Mouse (Mus musculus) ES-E14 (cell line): ENCODE measurements at regions not wholly inside any gene's neighbourhood (a gene's known extent, or its start where the extent isn't known, plus 50 kb on each side); places are given as distances from the start of the nearest gene placed in this dataset.

Experiments
- DNase-seq: peaks from one replicate; pipeline ENCODE4 v3.0.0-alpha.2; 2013; ENCODE audit warnings: low read depth, low spot score
- H3K27ac ChIP-seq: 2 replicates; pipeline ENCODE4 v1.5.1; 2012; ENCODE audit warnings: low read depth, mild to moderate bottlenecking, low read length, moderate library complexity, mixed read lengths; ENCODE audit not compliant: poor library complexity, insufficient read depth, severe bottlenecking
- H3K36me3 ChIP-seq: 2 replicates; pipeline ENCODE4 v1.6.1; 2012; ENCODE audit warnings: mild to moderate bottlenecking, low read length, moderate library complexity, mixed read lengths; ENCODE audit not compliant: control insufficient read depth, poor library complexity, insufficient read depth, severe bottlenecking
- H3K4me1 ChIP-seq, 2 experiments: fragments of 150-350 bp in 1 of 2; sonication (generic) in 1 of 2; 2 replicates each; pipeline ENCODE4 v1.6.1; 2012; ENCODE audit warnings: low read length in 2 of 2, mild to moderate bottlenecking in 1 of 2, mixed read lengths in 1 of 2; ENCODE audit not compliant: control insufficient read depth in 2 of 2, insufficient read depth in 2 of 2, poor library complexity in 1 of 2
- H3K4me3 ChIP-seq, 2 experiments: fragments of 150-350 bp in 1 of 2; sonication (generic) in 1 of 2; 2 replicates each; pipeline ENCODE4 v1.5.1; 2012; ENCODE audit warnings: low read length in 2 of 2, low read depth in 1 of 2, mild to moderate bottlenecking in 1 of 2, mixed read lengths in 1 of 2; ENCODE audit not compliant: insufficient read depth in 1 of 2, poor library complexity in 1 of 2, severe bottlenecking in 1 of 2
- H3K9ac ChIP-seq: 2 replicates; pipeline ENCODE4 v1.6.1; 2012; ENCODE audit warnings: low read depth, mild to moderate bottlenecking, low read length, mixed read lengths; ENCODE audit not compliant: poor library complexity, insufficient read depth, severe bottlenecking
- H3K9me3 ChIP-seq: fragments of 150-350 bp; sonication (generic); 2 replicates; pipeline ENCODE4 v1.6.1; 2012; ENCODE audit warnings: low read depth, mild to moderate bottlenecking, low read length; ENCODE audit not compliant: control insufficient read depth, insufficient read depth
- CHD2 ChIP-seq: IDR thresholded peaks from 2 replicates; pipeline ENCODE4 v1.6.1; 2014; ENCODE audit warnings: mild to moderate bottlenecking, low read depth, low read length, inconsistent platforms
- HCFC1 ChIP-seq: IDR thresholded peaks from 2 replicates; pipeline ENCODE4 v1.6.1; 2012; ENCODE audit warnings: low read length, inconsistent platforms, borderline replicate concordance; ENCODE audit not compliant: insufficient read depth
- MAFK ChIP-seq: IDR thresholded peaks from 2 replicates; pipeline ENCODE4 v1.6.1; 2014; ENCODE audit warnings: mild to moderate bottlenecking, low read depth, low read length, inconsistent platforms; ENCODE audit not compliant: insufficient read depth
- ZC3H11A ChIP-seq: IDR thresholded peaks from 2 replicates; pipeline ENCODE4 v1.6.1; 2012; ENCODE audit warnings: low read depth, mild to moderate bottlenecking, inconsistent platforms, low read length, borderline replicate concordance
- ZNF384 ChIP-seq: IDR thresholded peaks from 2 replicates; pipeline ENCODE4 v1.6.1; 2012; ENCODE audit warnings: low read depth, low read length, inconsistent platforms
- in situ Hi-C, 2 experiments: fragments of 600-800 bp; cut with MboI; formaldehyde crosslinking; loops; one replicate each; pipeline ENCODE4 v1.15.1; 2025; ENCODE audit warnings: low sequenced_read_pairs in 2 of 2, inconsistent platforms in 1 of 2; ENCODE audit not compliant: unreplicated experiment in 2 of 2

DNA sequence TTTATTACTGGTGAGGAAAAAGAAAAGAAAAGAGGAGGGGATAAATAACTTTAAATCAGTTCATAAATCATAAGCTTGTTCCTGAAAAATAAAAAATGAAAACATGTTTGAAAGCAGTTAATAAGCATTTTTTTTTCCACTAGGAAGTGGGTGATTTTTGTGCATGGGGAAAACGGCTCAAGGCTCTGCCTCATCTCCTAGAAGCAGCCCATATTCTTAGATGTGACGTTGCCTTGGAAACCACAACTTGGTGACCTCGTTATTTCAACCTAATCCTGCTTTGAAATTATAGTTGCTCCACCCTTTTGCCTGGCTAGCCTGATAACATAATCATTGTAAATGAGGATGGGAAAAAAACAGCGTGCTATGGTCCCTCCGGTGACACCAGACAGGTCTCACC lies 183.1 kb downstream of the Qdpr start:
- TF ChIP-seq MAFK = no peak
- H3K36me3 ChIP-seq = no peaks in the 10 kb centered on the region
- H3K27ac ChIP-seq = no peak overlapping the region
- no peaks in the 10 kb centered on the region for H3K9me3 ChIP-seq
- in situ Hi-C loops = no loop called here
- H3K9ac ChIP-seq = no peak overlapping the region
- H3K4me1 ChIP-seq = no peaks in the 10 kb centered on the region
- DNase-seq = no peak
- H3K4me3 ChIP-seq = no peak overlapping the region

DNA sequence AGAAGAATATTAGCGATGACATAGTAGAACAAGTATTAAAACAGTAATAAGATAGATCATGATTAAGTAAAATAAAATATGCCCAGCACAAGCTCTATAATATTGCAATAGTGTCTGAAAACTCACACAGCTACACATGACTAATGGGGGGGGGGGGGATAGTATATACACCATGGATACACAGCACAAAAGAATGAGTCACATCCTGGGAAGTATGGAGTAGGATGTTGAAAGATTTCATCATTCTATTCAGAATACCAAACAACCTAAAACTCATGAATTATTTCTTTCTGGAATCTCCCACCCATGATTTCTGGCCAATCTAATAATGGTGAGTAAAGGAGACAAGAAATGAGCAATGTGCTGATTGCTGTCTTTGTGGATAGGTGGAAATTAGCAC lies 191.6 kb downstream of the Qdpr start:
- no peaks in the 10 kb centered on the region for H3K9me3 ChIP-seq
- no peaks in the 10 kb centered on the region for H3K36me3 ChIP-seq
- TF ChIP-seq HCFC1 (no peak), ZNF384 (no peak), CHD2 (no peak), MAFK (no peak), ZC3H11A (no peak)
- H3K4me3 ChIP-seq = no peak overlapping the region
- H3K4me1 ChIP-seq = no peaks in the 10 kb centered on the region
- no peak overlapping the region for H3K9ac ChIP-seq
- no peak overlapping the region for H3K27ac ChIP-seq
- in situ Hi-C loops = no loop called here
- DNase-seq = no peak

DNA sequence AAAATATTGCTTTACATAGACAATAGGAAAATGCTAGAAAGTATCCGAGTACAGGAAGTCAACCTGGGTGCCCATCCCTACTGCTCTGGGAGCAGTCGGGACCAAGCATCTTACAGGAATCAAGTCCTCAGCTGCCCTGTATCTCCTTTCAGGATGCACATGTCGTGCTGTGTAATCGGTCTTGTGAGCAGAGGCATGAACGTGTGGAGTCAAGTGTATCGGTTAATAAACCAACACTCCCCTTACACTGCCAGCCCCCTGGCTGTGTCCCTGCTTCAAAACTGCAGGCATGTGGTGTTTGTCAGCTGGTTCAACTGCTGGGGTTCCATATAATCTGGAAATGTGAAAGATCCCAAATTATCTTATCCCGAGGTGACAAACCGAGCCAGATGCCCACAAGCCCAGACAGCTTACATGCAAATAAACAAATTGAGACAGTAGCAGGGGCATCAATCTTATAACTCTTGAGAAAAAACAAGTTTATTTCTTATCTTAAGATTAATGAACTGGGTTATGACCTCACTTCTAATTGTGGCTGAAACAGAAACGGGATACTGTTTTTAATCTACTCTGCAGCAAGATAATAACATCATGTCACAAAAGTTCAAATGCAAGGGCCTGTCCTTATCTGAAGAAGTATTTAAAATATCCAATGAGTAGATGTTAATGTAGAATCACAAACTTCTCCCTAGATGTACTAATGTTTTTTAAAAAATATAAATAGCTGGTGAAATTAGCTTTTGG lies 193.6 kb downstream of the Qdpr start:
- no peak overlapping the region for H3K27ac ChIP-seq
- in situ Hi-C loops = no loop called here
- no peak for DNase-seq
- no peak overlapping the region for H3K9ac ChIP-seq
- no peaks in the 10 kb centered on the region for H3K9me3 ChIP-seq
- TF ChIP-seq ZNF384 = no peak
- H3K36me3 ChIP-seq = no peaks in the 10 kb centered on the region
- no peaks in the 10 kb centered on the region for H3K4me1 ChIP-seq
- no peak overlapping the region for H3K4me3 ChIP-seq

DNA sequence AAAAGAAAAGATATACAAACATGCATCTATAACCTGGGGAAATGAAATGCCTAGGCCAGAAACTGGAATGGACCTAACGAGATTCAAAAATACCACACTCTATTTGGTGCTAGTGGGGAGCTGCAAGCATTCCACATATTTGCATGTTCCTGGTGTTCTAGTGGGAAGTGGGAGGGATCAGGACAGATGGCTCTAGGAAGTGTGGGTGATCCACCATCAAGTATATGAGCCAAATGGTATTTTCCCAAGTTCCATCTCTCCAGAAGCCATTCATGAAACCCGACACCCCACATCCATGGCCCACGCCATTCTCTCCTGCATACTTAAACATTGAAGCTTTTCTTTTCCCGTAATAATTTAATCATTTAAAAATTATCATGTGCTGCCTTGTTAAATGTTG lies 218.2 kb downstream of the Qdpr start:
- Histone ChIP-seq H3K4me3 (no peak overlapping the region), H3K36me3 (no peaks in the 10 kb centered on the region), H3K9ac (no peak overlapping the region), H3K4me1 (no peaks in the 10 kb centered on the region), H3K9me3 (no peaks in the 10 kb centered on the region), H3K27ac (no peak overlapping the region)
- in situ Hi-C loops = no loop called here
- no peak for DNase-seq
- TF ChIP-seq HCFC1 (no peak), CHD2 (no peak), ZNF384 (no peak), MAFK (no peak), ZC3H11A (no peak)

DNA sequence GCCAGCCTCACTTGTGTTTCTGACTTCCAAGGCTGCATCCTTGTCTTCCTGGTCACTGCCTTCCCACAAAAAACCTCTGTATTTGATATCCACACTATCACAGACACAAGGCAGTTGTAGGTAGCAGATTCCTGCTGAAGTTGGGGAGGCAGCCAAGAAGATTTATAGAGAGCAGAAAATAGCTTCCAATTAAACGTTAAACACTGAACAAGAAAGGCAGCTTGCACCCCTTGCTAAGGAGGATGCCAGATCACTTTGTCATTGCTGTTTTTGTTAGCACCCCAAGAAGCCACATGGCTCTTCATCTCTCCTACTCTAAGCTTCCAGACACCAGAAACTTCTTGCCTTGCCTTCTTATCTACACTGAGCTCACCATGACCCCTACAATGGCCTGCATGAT lies 219.9 kb downstream of the Qdpr start:
- no peaks in the 10 kb centered on the region for H3K4me1 ChIP-seq
- H3K36me3 ChIP-seq = no peaks in the 10 kb centered on the region
- TF ChIP-seq ZNF384 (no peak), ZC3H11A (no peak), MAFK (no peak), HCFC1 (no peak), CHD2 (no peak)
- no peak for DNase-seq
- no peak overlapping the region for H3K4me3 ChIP-seq
- no peaks in the 10 kb centered on the region for H3K9me3 ChIP-seq
- no peak overlapping the region for H3K9ac ChIP-seq
- H3K27ac ChIP-seq = no peak overlapping the region
- in situ Hi-C loops = no loop called here
